Mouse (Mus musculus) forebrain, embryonic 14.5 days (tissue): ENCODE measurements around the gene Agxt2. TPM values are rescaled to one million over a fixed set of nuclear protein-coding genes. Genes with fewer than 3 reads are reported as not detected.
A peak's percentile ranks its signal among the peaks of the same experiment; 100 is the strongest.

Experiments
- ATAC-seq: fragments of 200-750 bp; cut with Nextera tagmentation; 2 replicates; pipeline ENCODE4 v1.8.0; 2017; ENCODE audit warnings: mild to moderate bottlenecking, moderate library complexity
- DNase-seq: peaks from one replicate; pipeline ENCODE4 v3.0.0-alpha.2; 2015; ENCODE audit warnings: low spot score
- H3K27ac ChIP-seq: fragments of 300-500 bp; sonication (generic); 2 replicates; pipeline ENCODE4 v1.5.1; 2014; ENCODE audit warnings: low read depth, mild to moderate bottlenecking, control low read depth, low read length, moderate library complexity
- H3K27me3 ChIP-seq: fragments of 300-500 bp; sonication (generic); replicated peaks from 2 replicates; pipeline ENCODE4 v1.6.1; 2014; ENCODE audit warnings: low read length, control low read depth, mixed read lengths; ENCODE audit not compliant: control insufficient read depth, insufficient read depth
- H3K36me3 ChIP-seq: fragments of 300-500 bp; sonication (generic); 2 replicates; pipeline ENCODE4 v1.6.1; 2014; ENCODE audit warnings: low read length, control low read depth; ENCODE audit not compliant: control insufficient read depth, insufficient read depth
- H3K4me1 ChIP-seq: fragments of 300-500 bp; sonication (generic); 2 replicates; pipeline ENCODE4 v1.6.1; 2014; ENCODE audit warnings: antibody characterized with exemption, low read length, control low read depth; ENCODE audit not compliant: control insufficient read depth, insufficient read depth
- H3K4me2 ChIP-seq: fragments of 300-500 bp; sonication (generic); 2 replicates; pipeline ENCODE4 v1.6.1; 2014; ENCODE audit warnings: mild to moderate bottlenecking, control low read depth, low read length
- H3K4me3 ChIP-seq: fragments of 300-500 bp; sonication (generic); 2 replicates; pipeline ENCODE4 v1.5.1; 2014; ENCODE audit warnings: low read depth, low read length, control low read depth
- H3K9ac ChIP-seq: fragments of 300-500 bp; sonication (generic); 2 replicates; pipeline ENCODE4 v1.6.1; 2014; ENCODE audit warnings: mild to moderate bottlenecking, low read length, control low read depth, moderate library complexity
- H3K9me3 ChIP-seq: fragments of 300-500 bp; sonication (generic); replicated peaks from 2 replicates; pipeline ENCODE4 v1.6.1; 2016; ENCODE audit warnings: low read length, control low read depth, mixed read lengths; ENCODE audit not compliant: control insufficient read depth
- WGBS: fragments of 180-500 bp; shearing (Covaris S2); extraction: QIAGEN DNeasy Blood & Tissue Kit; methylation state at CpG from one replicate; pipeline ENCODE4 v1.1.7; 2014; 5-methylcytosine and 5-hydroxymethylcytosine counted together
- polyA plus RNA-seq: library from polyadenylated mRNA; unstranded; fragments of >200 nt; fragmentation: Nextera tagmentation; extraction: Ambion mirVana; gene quantifications from 2 replicates; pipeline ENCODE4 v1.2.1, GENCODE M21; 2014

The Agxt2 gene
- not detected in 2 replicates for polyA plus RNA-seq

- Histone ChIP-seq H3K4me3 (no peak within 1 kb of the TSS), H3K27me3 (no peaks in the 10 kb centered on the region), H3K27ac (no peak within 1 kb of the TSS), H3K36me3 (no peaks in the 10 kb centered on the region), H3K9me3 (no peaks in the 10 kb centered on the region), H3K4me2 (no peak within 1 kb of the TSS), H3K4me1 (no peaks in the 10 kb centered on the region), H3K9ac (no peak within 1 kb of the TSS)
- WGBS, result 82% methylated on average over 9 of the region's 9 CpGs
- ATAC-seq (no peak), DNase-seq (no peak)
Measured at GRCm38 (mm10) chr15:10358039-10358948, at the start of gene Agxt2. Agxt2 (plus strand) TSS chr15:10358532.

DNA sequence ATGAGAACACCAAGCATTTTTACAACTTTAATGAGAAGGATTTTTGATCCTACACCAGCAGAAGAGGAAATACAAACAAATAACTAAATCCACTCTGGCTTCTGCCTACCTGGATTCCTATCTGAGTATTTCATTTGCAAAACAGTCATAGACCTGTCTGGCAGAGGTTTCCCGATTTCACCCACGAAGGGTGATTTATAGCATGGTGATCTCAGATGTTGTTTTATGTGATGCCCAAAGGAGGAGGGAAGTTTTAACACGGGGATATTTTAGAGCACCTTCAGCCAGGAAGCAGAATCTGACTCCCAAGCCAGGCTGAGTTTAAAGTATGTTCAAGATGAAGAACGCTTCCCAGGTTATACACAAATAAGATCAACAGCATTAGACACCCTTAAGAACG is 46.5 kb upstream of the Agxt2 start:
- no peaks in the 10 kb centered on the region for H3K27me3 ChIP-seq
- no peaks in the 10 kb centered on the region for H3K4me1 ChIP-seq
- H3K27ac ChIP-seq, result no peak overlapping the region
- H3K4me3 ChIP-seq, result no peak overlapping the region
- no peak for ATAC-seq
- 88% methylated on average over 5 of the region's 5 CpGs for WGBS
- no peak overlapping the region for H3K4me2 ChIP-seq
- no peaks in the 10 kb centered on the region for H3K9me3 ChIP-seq
- no peak for DNase-seq
- H3K9ac ChIP-seq, result no peak overlapping the region
- no peaks in the 10 kb centered on the region for H3K36me3 ChIP-seq

DNA sequence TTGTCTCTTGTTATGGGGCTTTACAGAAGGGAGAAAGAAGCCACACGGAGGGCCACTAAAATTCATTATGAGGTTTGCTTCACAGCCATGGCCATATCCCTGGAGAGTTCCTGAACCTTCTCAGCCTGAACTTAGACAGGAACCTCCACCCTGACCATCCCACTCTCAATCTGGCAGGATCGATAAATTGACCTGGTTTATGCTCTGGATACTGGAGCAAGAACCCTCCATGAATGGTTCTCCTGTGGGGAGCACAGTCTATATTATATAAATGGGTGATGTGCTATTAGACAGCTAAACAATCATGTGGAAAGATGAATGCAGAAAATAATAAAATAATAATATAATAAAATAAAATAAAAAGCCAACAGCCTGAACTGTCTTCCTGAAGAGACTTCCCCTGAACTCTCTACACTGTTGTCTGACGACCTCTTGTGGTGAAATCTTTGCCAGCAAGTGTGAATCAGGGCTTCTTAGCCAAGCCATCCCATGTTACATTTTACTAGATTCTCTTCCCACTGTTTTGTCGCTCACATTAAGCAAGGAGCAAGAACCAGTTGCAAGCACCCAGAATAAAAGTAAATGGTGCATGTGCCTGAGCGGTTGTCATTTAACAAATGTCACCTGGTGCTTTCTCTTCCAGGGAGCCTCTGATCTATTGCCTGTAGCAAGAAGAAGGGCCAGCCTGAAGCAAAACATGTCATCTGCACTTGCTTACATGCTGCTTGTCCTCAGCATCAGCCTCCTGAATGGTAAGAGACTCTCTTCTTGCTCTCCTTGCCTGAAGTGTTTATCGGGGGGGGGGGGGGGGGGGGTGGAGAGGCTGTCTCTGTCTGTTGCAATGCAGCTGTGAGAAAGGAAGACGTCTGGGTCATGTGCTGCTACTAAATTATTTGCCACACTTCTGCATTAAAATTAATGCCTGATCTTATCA is 44.5 kb upstream of the Agxt2 start:
- DNase-seq, result peak; percentile 76

DNA sequence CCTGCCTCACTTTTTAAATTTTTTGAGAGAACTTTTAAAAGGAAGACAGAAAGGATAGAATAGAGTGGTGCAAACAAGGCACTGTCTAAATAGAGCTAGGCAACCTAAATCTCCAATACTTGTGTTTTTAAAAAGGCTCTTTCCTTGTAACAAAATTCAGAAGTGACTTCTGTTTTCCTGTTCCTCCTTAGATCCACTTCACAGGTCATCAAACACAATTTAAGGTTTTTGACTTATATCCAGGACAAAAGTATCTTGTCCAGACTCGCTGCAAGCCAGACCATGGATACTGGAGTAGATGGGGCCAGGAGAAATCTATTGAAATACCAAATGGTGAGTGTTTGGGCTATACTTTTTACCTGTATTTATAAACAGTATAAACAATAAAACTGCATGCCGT is 33.3 kb upstream of the Agxt2 start, which contains the start of gene Gm21973:
Gm21973 (plus strand) TSS at position 301 of the 400 bp plus-strand sequence.
- no peak within 1 kb of the TSS for H3K27ac ChIP-seq
- DNase-seq, result no peak
- H3K4me3 ChIP-seq, result no peak within 1 kb of the TSS
- H3K9me3 ChIP-seq, result no peaks in the 10 kb centered on the region
- WGBS, result 94% methylated on average over 2 of the region's 2 CpGs
- ATAC-seq, result no peak
- no peaks in the 10 kb centered on the region for H3K36me3 ChIP-seq
- H3K27me3 ChIP-seq, result no peaks in the 10 kb centered on the region
- H3K9ac ChIP-seq, result no peak within 1 kb of the TSS
- H3K4me1 ChIP-seq, result no peaks in the 10 kb centered on the region
- no peak within 1 kb of the TSS for H3K4me2 ChIP-seq

More for the DNA sequence above, 44.5 kb upstream of the Agxt2 start:
- H3K4me1 ChIP-seq, result no peaks in the 10 kb centered on the region
- peak; percentile 57; the same call in 1 of the 2 replicates for ATAC-seq
- no peaks in the 10 kb centered on the region for H3K27me3 ChIP-seq
- no peak overlapping the region for H3K27ac ChIP-seq
- no peak overlapping the region for H3K4me2 ChIP-seq
- H3K4me3 ChIP-seq, result no peak overlapping the region
- H3K9me3 ChIP-seq, result no peaks in the 10 kb centered on the region
- no peaks in the 10 kb centered on the region for H3K36me3 ChIP-seq
- no peak overlapping the region for H3K9ac ChIP-seq
- 57% methylated on average over 6 of the region's 7 CpGs for WGBS

- no peaks in the 10 kb centered on the region for H3K36me3 ChIP-seq
- H3K4me3 ChIP-seq, result no peak overlapping the region
- H3K4me2 ChIP-seq, result no peak overlapping the region
- no peak overlapping the region for H3K9ac ChIP-seq
- 55% methylated on average over 3 of the region's 3 CpGs for WGBS
- H3K27ac ChIP-seq, result no peak overlapping the region
- DNase-seq (no peak), ATAC-seq (no peak)
- no peaks in the 10 kb centered on the region for H3K9me3 ChIP-seq
- H3K4me1 ChIP-seq, result no peaks in the 10 kb centered on the region
- H3K27me3 ChIP-seq, result no peaks in the 10 kb centered on the region
Measured at GRCm38 (mm10) chr15:10330626-10331025, 27.7 kb upstream of the Agxt2 start.

- Histone ChIP-seq H3K4me2 (no peak overlapping the region), H3K36me3 (no peaks in the 10 kb centered on the region), H3K9ac (no peak overlapping the region), H3K9me3 (no peaks in the 10 kb centered on the region), H3K4me3 (no peak overlapping the region), H3K27ac (no peak overlapping the region), H3K4me1 (no peaks in the 10 kb centered on the region), H3K27me3 (no peaks in the 10 kb centered on the region)
- DNase-seq (no peak), ATAC-seq (no peak)
- 96% methylated on average over 1 of the region's 1 CpGs for WGBS
Measured at GRCm38 (mm10) chr15:10332566-10332965, 25.8 kb upstream of the Agxt2 start.

DNA sequence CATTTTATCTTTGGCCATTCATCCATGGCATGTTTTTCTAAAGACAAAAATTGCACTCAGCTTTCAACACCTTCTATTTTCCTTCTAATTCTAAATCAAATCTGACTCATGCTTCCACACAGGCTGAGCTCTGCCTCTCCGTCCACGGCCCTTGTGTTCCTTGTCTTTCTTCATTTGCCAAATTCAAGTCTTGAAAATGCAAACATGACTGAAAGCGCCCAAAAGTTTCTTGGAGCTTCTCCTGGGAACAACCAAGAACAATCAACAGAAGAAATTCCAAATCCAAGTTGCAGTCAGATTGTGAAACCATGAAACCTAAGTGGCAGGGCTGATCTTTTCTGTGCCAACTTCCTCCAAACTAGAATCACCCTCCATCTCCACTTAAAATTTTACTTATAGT is 19.7 kb upstream of the Agxt2 start:
- H3K4me1 ChIP-seq, result no peaks in the 10 kb centered on the region
- ATAC-seq, result no peak
- no peaks in the 10 kb centered on the region for H3K27me3 ChIP-seq
- no peak for DNase-seq
- H3K36me3 ChIP-seq, result no peaks in the 10 kb centered on the region
- 80% methylated on average over 3 of the region's 3 CpGs for WGBS
- no peak overlapping the region for H3K9ac ChIP-seq
- H3K4me3 ChIP-seq, result no peak overlapping the region
- H3K9me3 ChIP-seq, result no peaks in the 10 kb centered on the region
- H3K27ac ChIP-seq, result no peak overlapping the region
- no peak overlapping the region for H3K4me2 ChIP-seq

- H3K27ac ChIP-seq, result no peak overlapping the region
- no peak for ATAC-seq
- H3K4me2 ChIP-seq, result no peak overlapping the region
- H3K4me3 ChIP-seq, result no peak overlapping the region
- H3K27me3 ChIP-seq, result no peaks in the 10 kb centered on the region
- no peaks in the 10 kb centered on the region for H3K36me3 ChIP-seq
- 96% methylated on average over 6 of the region's 6 CpGs for WGBS
- no peaks in the 10 kb centered on the region for H3K9me3 ChIP-seq
- H3K9ac ChIP-seq, result no peak overlapping the region
- no peak for DNase-seq
- no peaks in the 10 kb centered on the region for H3K4me1 ChIP-seq
Measured at GRCm38 (mm10) chr15:10347044-10347443, 11.3 kb upstream of the Agxt2 start.
